Mouse (Mus musculus) C2C12 (cell line): ENCODE results near the gene Ube2r2.

Experiments
- CEBPB ChIP-seq: IDR thresholded peaks from one replicate; pipeline ENCODE4 v1.6.1; 2011; ENCODE audit warnings: low read depth, mild to moderate bottlenecking, control low read depth, moderate library complexity
- CTCF ChIP-seq: IDR thresholded peaks from one replicate; pipeline ENCODE4 v1.5.1; 2011; ENCODE audit not compliant: control insufficient read depth, insufficient read depth, insufficient read length
- FOSL1 ChIP-seq: IDR thresholded peaks from one replicate; pipeline ENCODE4 v1.8.0; 2011; ENCODE audit warnings: mild to moderate bottlenecking, low read length; ENCODE audit not compliant: poor library complexity, insufficient read depth, severe bottlenecking
- MAX ChIP-seq: IDR thresholded peaks from one replicate; pipeline ENCODE4 v1.6.1; 2011; ENCODE audit warnings: mild to moderate bottlenecking, control low read depth
- MYOD1 ChIP-seq: IDR thresholded peaks from one replicate; pipeline ENCODE4 v1.6.1; 2011; ENCODE audit warnings: low read depth; ENCODE audit not compliant: control insufficient read depth, insufficient read length
- MYOG ChIP-seq: IDR thresholded peaks from one replicate; pipeline ENCODE4 v1.6.1; 2011; ENCODE audit not compliant: control insufficient read depth, insufficient read length; ENCODE audit errors: extremely low read depth
- USF1 ChIP-seq: IDR thresholded peaks from one replicate; pipeline ENCODE4 v1.6.1; 2011; ENCODE audit warnings: low read depth, mild to moderate bottlenecking, control low read depth, moderate library complexity

DNA sequence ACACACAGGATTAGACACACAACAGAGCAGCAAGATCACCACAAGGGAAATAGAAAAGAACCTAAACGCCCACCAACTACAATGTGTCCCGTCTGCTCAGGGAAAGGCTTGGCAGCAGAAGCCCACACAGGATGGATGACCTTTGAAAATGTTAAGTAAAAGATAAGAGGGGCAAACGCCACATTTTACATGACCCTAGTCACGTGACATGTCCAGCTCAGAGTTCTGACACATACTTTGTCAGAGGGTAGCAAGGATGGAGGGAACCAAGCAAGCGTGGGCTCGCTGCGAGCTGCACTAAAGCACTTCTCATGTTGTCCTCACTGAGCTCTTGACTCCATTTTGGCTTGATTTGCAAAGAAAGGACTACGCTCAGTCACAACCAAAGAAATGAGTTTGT, 70.2 kb downstream of the Ube2r2 start:
- TF ChIP-seq CTCF (no peak), MYOD1 (no peak), MAX (no peak), USF1 (no peak), MYOG (no peak), FOSL1 (no peak), CEBPB (no peak)
